In genomic region chr8:92366736-92367267, GRCm38 (mm10) we compare ENCODE assay signal across 8 mouse cellular contexts. TPM values are rescaled to one million over a fixed set of nuclear protein-coding genes. Genes with fewer than 3 reads are reported as not detected.
DNase-seq lines count a peak whose midpoint lies in the region; ATAC-seq and TF ChIP-seq lines count a peak whose summit lies in the region.

No protein-coding gene starts in this region.

- no peak overlapping the region for H3K4me3 ChIP-seq in cerebellum, adult 2 months (replicated peaks; ENCODE audit: insufficient read depth, low read depth, low read length)
- H3K4me3 ChIP-seq in thymus, adult 2 months (ENCODE audit: control insufficient read depth, insufficient read depth, low read length): no peak overlapping the region
- 0 out of 2 replicates have a peak overlapping the region, but pooled peaks have one; percentile 10 for H3K4me3 ChIP-seq in hindbrain, embryonic 15.5 days
- H3K4me3 ChIP-seq in lung, postnatal 0 days (ENCODE audit: low read depth, low read length): no peak overlapping the region

- H3K4me2 ChIP-seq in hindbrain, embryonic 15.5 days: peak overlapping the region; percentile 50
- H3K4me2 ChIP-seq in lung, postnatal 0 days (replicated peaks; ENCODE audit: low read depth, low read length): peak overlapping the region; percentile 58

- TF ChIP-seq EP300 in lung, postnatal 0 days (IDR thresholded peaks at IDR 0.05): no peak

- peaks cover 1% of the 10 kb centered on the region; the same call in 1 of the 2 replicates for H3K27me3 ChIP-seq in cerebellum, adult 2 months (ENCODE audit: control insufficient read depth, insufficient read depth, low read length)
- peaks cover 32% of the 10 kb centered on the region for H3K27me3 ChIP-seq in thymus, adult 2 months (ENCODE audit: control insufficient read depth, insufficient read depth, low read length)
- H3K27me3 ChIP-seq in hindbrain, embryonic 15.5 days: peaks cover 33% of the 10 kb centered on the region
- peaks cover 30% of the 10 kb centered on the region for H3K27me3 ChIP-seq in lung, postnatal 0 days (replicated peaks; ENCODE audit: insufficient read depth, low read length)

- TF ChIP-seq CTCF in cerebellum, adult 2 months (IDR thresholded peaks at IDR 0.05; ENCODE audit: borderline replicate concordance, insufficient read depth, low read depth, low read length): 0 out of 2 replicates have a peak, but pooled peaks have one; percentile 8
- TF ChIP-seq CTCF in thymus, adult 2 months (IDR thresholded peaks at IDR 0.05; ENCODE audit: borderline replicate concordance, control insufficient read depth, extremely low read depth, insufficient read depth, low read length, poor library complexity): peak; percentile 66; the same call in 1 of the 2 replicates
- TF ChIP-seq CTCF in lung, postnatal 0 days (IDR thresholded peaks at IDR 0.05): peak; percentile 57

- TF ChIP-seq POLR2A in cerebellum, adult 2 months (IDR thresholded peaks at IDR 0.05; ENCODE audit: borderline replicate concordance, insufficient read depth, low read length): no peak
- TF ChIP-seq POLR2A in thymus, adult 2 months (IDR thresholded peaks at IDR 0.05; ENCODE audit: control insufficient read depth, extremely low read depth, insufficient read depth, low read length, poor library complexity): no peak

- no peaks in the 10 kb centered on the region for H3K36me3 ChIP-seq in thymus, adult 2 months (ENCODE audit: control insufficient read depth, insufficient read depth, low read length)
- H3K36me3 ChIP-seq in hindbrain, embryonic 15.5 days: no peaks in the 10 kb centered on the region
- no peaks in the 10 kb centered on the region for H3K36me3 ChIP-seq in lung, postnatal 0 days (ENCODE audit: insufficient read depth, low read length)

- H3K27ac ChIP-seq in cerebellum, adult 2 months (ENCODE audit: insufficient read depth, low read length): no peak overlapping the region
- no peak overlapping the region for H3K27ac ChIP-seq in thymus, adult 2 months (ENCODE audit: control insufficient read depth, insufficient read depth, low read length)
- no peak overlapping the region for H3K27ac ChIP-seq in hindbrain, embryonic 15.5 days (replicated peaks)
- no peak overlapping the region for H3K27ac ChIP-seq in lung, postnatal 0 days (ENCODE audit: low read length)

- H3K9ac ChIP-seq in hindbrain, embryonic 15.5 days: no peak overlapping the region
- H3K9ac ChIP-seq in lung, postnatal 0 days (replicated peaks; ENCODE audit: low read depth): no peak overlapping the region

- ATAC-seq in cerebellum, adult (ENCODE audit: insufficient number of reproducible peaks, low FRiP score, low TSS enrichment): no peak
- ATAC-seq in hindbrain, embryonic 15.5 days (ENCODE audit: low FRiP score, low read depth): peak; percentile 46; the same call in 1 of the 2 replicates
- ATAC-seq in lung, postnatal 0 days: no peak; the same call in 1 of the 2 replicates

- H3K9me3 ChIP-seq in hindbrain, embryonic 15.5 days: no peaks in the 10 kb centered on the region
- H3K9me3 ChIP-seq in lung, postnatal 0 days (ENCODE audit: low read length): no peaks in the 10 kb centered on the region

- DNase-seq in cerebellum, adult 2 months: peak in 1 of 2 experiments; percentile 15
- DNase-seq in thymus, adult 2 months: peak; percentile 65
- DNase-seq in thymus, adult 18-20 months: no peak
- DNase-seq in lung, postnatal 0 days (ENCODE audit: low spot score): peak; percentile 13
- DNase-seq in retina, postnatal 1 day: peak; percentile 71
- DNase-seq in frontal cortex, postnatal 25 days (ENCODE audit: low spot score in 2 of 2): no peak

- no peaks in the 10 kb centered on the region for H3K4me1 ChIP-seq in cerebellum, adult 2 months (ENCODE audit: control insufficient read depth, insufficient read depth, low read length)
- 0 out of 2 replicates have a peak, but pooled peaks cover 2% of the 10 kb centered on the region for H3K4me1 ChIP-seq in thymus, adult 2 months (replicated peaks; ENCODE audit: control insufficient read depth, insufficient read depth, low read length)
- peaks cover 35% of the 10 kb centered on the region for H3K4me1 ChIP-seq in hindbrain, embryonic 15.5 days (replicated peaks)
- no peaks in the 10 kb centered on the region; the same call in 1 of the 2 replicates for H3K4me1 ChIP-seq in lung, postnatal 0 days (ENCODE audit: insufficient read depth, low read depth, low read length)

- WGBS in cerebellum, adult 2 months: 14% methylated on average over 20 of the region's 20 CpGs
- WGBS in thymus, adult 2 months: 11% methylated on average over 20 of the region's 20 CpGs
- WGBS in hindbrain, embryonic 15.5 days: 8% methylated on average over 20 of the region's 20 CpGs
- WGBS in lung, postnatal 0 days: 8% methylated on average over 20 of the region's 20 CpGs

RNA-seq across cellular contexts. Expression of gene Irx5, which starts 9.4 kb away (rescaled TPM):
- 4.5 and 4.7 TPM in 2 replicates for polyA plus RNA-seq in cerebellum, adult 2 months (2012; rRNA removed)
- polyA plus RNA-seq in thymus, adult 2 months (2012; rRNA removed): 0.18 and 0.53 TPM in 2 replicates
- 16.0 and 24.2 TPM in 2 replicates for polyA plus RNA-seq in hindbrain, embryonic 15.5 days (2015; fragmentation: Nextera tagmentation; extraction: Ambion mirVana)
- polyA plus RNA-seq in lung, postnatal 0 days (2015; fragmentation: Nextera tagmentation; extraction: Ambion mirVana): 19.3 and 21.1 TPM in 2 replicates

Comparison
In these comparisons a context has a peak if more than half of its experiments do, and no peak if none do; other contexts are left out.
1. DNase-seq: peak in thymus, adult 2 months (single experiment), lung, postnatal 0 days (single experiment) and retina, postnatal 1 day (single experiment); none in thymus, adult 18-20 months (0 of 2) and frontal cortex, postnatal 25 days (0 of 2).
2. CTCF ChIP-seq: peak in every context shown above with its lines; median percentile 66 in thymus, adult 2 months; 57 in lung, postnatal 0 days; 8 in cerebellum, adult 2 months.